Mouse (Mus musculus) limb, embryonic 11.5 days (tissue): ENCODE measurements at regions not wholly inside any gene's neighbourhood (a gene's known extent, or its start where the extent isn't known, plus 50 kb on each side); places are given as distances from the start of the nearest gene placed in this dataset.
A peak's percentile ranks its signal among the peaks of the same experiment; 100 is the strongest.

ENCODE experiments used
- ATAC-seq: fragments of 200-750 bp; cut with Nextera tagmentation; 2 replicates; pipeline ENCODE4 v1.8.0; 2017; ENCODE audit warnings: low read depth; ENCODE audit not compliant: insufficient number of reproducible peaks, low FRiP score, low TSS enrichment
- DNase-seq: peaks from one replicate; pipeline ENCODE4 v3.0.0-alpha.2; 2015; ENCODE audit warnings: low spot score
- H3K27ac ChIP-seq: fragments of 300-500 bp; sonication (generic); replicated peaks from 2 replicates; pipeline ENCODE4 v1.5.1; 2014; ENCODE audit warnings: low read depth, mild to moderate bottlenecking, low read length
- H3K27me3 ChIP-seq: fragments of 300-500 bp; sonication (generic); 2 replicates; pipeline ENCODE4 v1.6.1; 2014; ENCODE audit warnings: mild to moderate bottlenecking, low read length, mixed read lengths; ENCODE audit not compliant: control insufficient read depth, insufficient read depth
- H3K36me3 ChIP-seq: fragments of 300-500 bp; sonication (generic); 2 replicates; pipeline ENCODE4 v1.6.1; 2014; ENCODE audit warnings: mild to moderate bottlenecking, low read length, moderate library complexity, mixed read lengths; ENCODE audit not compliant: control insufficient read depth, insufficient read depth
- H3K4me1 ChIP-seq: fragments of 300-500 bp; sonication (generic); 2 replicates; pipeline ENCODE4 v1.6.1; 2014; ENCODE audit warnings: low read length, mixed read lengths; ENCODE audit not compliant: control insufficient read depth, insufficient read depth
- H3K4me2 ChIP-seq: fragments of 300-500 bp; sonication (generic); 2 replicates; pipeline ENCODE4 v1.6.1; 2014; ENCODE audit warnings: low read depth, mild to moderate bottlenecking, moderate library complexity; ENCODE audit not compliant: severe bottlenecking
- H3K4me3 ChIP-seq: fragments of 300-500 bp; sonication (generic); 2 replicates; pipeline ENCODE4 v1.5.1; 2014; ENCODE audit warnings: low read depth, low read length
- H3K9ac ChIP-seq: fragments of 300-500 bp; sonication (generic); 2 replicates; pipeline ENCODE4 v1.6.1; 2014; ENCODE audit warnings: mild to moderate bottlenecking, low read length
- H3K9me3 ChIP-seq: fragments of 300-500 bp; sonication (generic); 2 replicates; pipeline ENCODE4 v1.6.1; 2016; ENCODE audit warnings: low read length; ENCODE audit not compliant: control insufficient read depth
- WGBS: fragments of 180-500 bp; shearing (Covaris S2); extraction: QIAGEN DNeasy Blood & Tissue Kit; methylation state at CpG from one replicate; pipeline ENCODE4 v1.1.7; 2014; 5-methylcytosine and 5-hydroxymethylcytosine counted together

GRCm38 (mm10) chr5:43034421-43034820 is 198.5 kb upstream of the Cpeb2 start:
- Histone ChIP-seq H3K27ac (no peak overlapping the region), H3K4me1 (no peaks in the 10 kb centered on the region), H3K4me3 (no peak overlapping the region), H3K9ac (no peak overlapping the region), H3K36me3 (no peaks in the 10 kb centered on the region), H3K27me3 (no peaks in the 10 kb centered on the region), H3K9me3 (no peaks in the 10 kb centered on the region), H3K4me2 (no peak overlapping the region)
- no peak for ATAC-seq
- WGBS = 83% methylated on average over 1 of the region's 1 CpGs
- no peak for DNase-seq

- Histone ChIP-seq H3K4me3 (no peak overlapping the region), H3K9ac (no peak overlapping the region), H3K4me1 (no peaks in the 10 kb centered on the region), H3K27ac (no peak overlapping the region), H3K27me3 (no peaks in the 10 kb centered on the region), H3K4me2 (no peak overlapping the region), H3K36me3 (no peaks in the 10 kb centered on the region), H3K9me3 (no peaks in the 10 kb centered on the region)
- no peak for ATAC-seq
- WGBS = 49% methylated on average over 3 of the region's 3 CpGs
- no peak for DNase-seq
Measured at GRCm38 (mm10) chr5:43037592-43037991, 195.4 kb upstream of the Cpeb2 start.

- H3K4me1 ChIP-seq = no peaks in the 10 kb centered on the region
- 92% methylated on average over 3 of the region's 3 CpGs for WGBS
- ATAC-seq = no peak
Measured at GRCm38 (mm10) chr5:43039525-43039924, 193.4 kb upstream of the Cpeb2 start.

GRCm38 (mm10) chr5:43042585-43042984 is 190.4 kb upstream of the Cpeb2 start:
- ATAC-seq = no peak
- no peaks in the 10 kb centered on the region for H3K36me3 ChIP-seq
- H3K4me1 ChIP-seq = no peaks in the 10 kb centered on the region
- DNase-seq = no peak
- H3K9ac ChIP-seq = no peak overlapping the region
- no peak overlapping the region for H3K27ac ChIP-seq
- no peak overlapping the region for H3K4me2 ChIP-seq
- no peaks in the 10 kb centered on the region for H3K9me3 ChIP-seq
- 85% methylated on average over 3 of the region's 3 CpGs for WGBS
- H3K4me3 ChIP-seq = no peak overlapping the region
- H3K27me3 ChIP-seq = no peaks in the 10 kb centered on the region

More at GRCm38 (mm10) chr5:43039525-43039924, 193.4 kb upstream of the Cpeb2 start:
- DNase-seq = no peak
- no peak overlapping the region for H3K4me3 ChIP-seq
- no peaks in the 10 kb centered on the region for H3K27me3 ChIP-seq
- H3K4me2 ChIP-seq = no peak overlapping the region
- H3K9ac ChIP-seq = no peak overlapping the region
- no peak overlapping the region for H3K27ac ChIP-seq
- no peaks in the 10 kb centered on the region for H3K9me3 ChIP-seq
- H3K36me3 ChIP-seq = no peaks in the 10 kb centered on the region

GRCm38 (mm10) chr5:43045860-43046259 is 187.1 kb upstream of the Cpeb2 start:
- DNase-seq = no peak
- no peak for ATAC-seq

GRCm38 (mm10) chr5:43047316-43047715 is 185.7 kb upstream of the Cpeb2 start:
- Histone ChIP-seq H3K4me1 (no peaks in the 10 kb centered on the region), H3K36me3 (no peaks in the 10 kb centered on the region), H3K4me3 (no peak overlapping the region), H3K4me2 (no peak overlapping the region), H3K9ac (no peak overlapping the region), H3K27ac (no peak overlapping the region), H3K27me3 (no peaks in the 10 kb centered on the region), H3K9me3 (no peaks in the 10 kb centered on the region)
- DNase-seq = no peak
- ATAC-seq = no peak
- 88% methylated on average over 2 of the region's 2 CpGs for WGBS

More at GRCm38 (mm10) chr5:43045860-43046259, 187.1 kb upstream of the Cpeb2 start:
- Histone ChIP-seq H3K4me1 (no peaks in the 10 kb centered on the region), H3K9ac (no peak overlapping the region), H3K27ac (no peak overlapping the region), H3K4me3 (no peak overlapping the region), H3K36me3 (no peaks in the 10 kb centered on the region), H3K4me2 (no peak overlapping the region), H3K9me3 (no peaks in the 10 kb centered on the region), H3K27me3 (no peaks in the 10 kb centered on the region)
- WGBS = 88% methylated on average over 3 of the region's 3 CpGs

GRCm38 (mm10) chr5:43048196-43049050 is 184.5 kb upstream of the Cpeb2 start:
- no peak for ATAC-seq
- DNase-seq = no peak
- no peak overlapping the region for H3K27ac ChIP-seq
- H3K9me3 ChIP-seq = no peaks in the 10 kb centered on the region
- H3K4me2 ChIP-seq = no peak overlapping the region
- no peaks in the 10 kb centered on the region for H3K27me3 ChIP-seq
- H3K9ac ChIP-seq = no peak overlapping the region
- no peaks in the 10 kb centered on the region for H3K36me3 ChIP-seq
- no peak overlapping the region for H3K4me3 ChIP-seq
- H3K4me1 ChIP-seq = no peaks in the 10 kb centered on the region
- 84% methylated on average over 8 of the region's 8 CpGs for WGBS

GRCm38 (mm10) chr5:43049381-43050301 is 183.3 kb upstream of the Cpeb2 start:
- no peak overlapping the region for H3K27ac ChIP-seq
- no peak overlapping the region for H3K4me3 ChIP-seq
- no peaks in the 10 kb centered on the region for H3K36me3 ChIP-seq
- H3K4me1 ChIP-seq = no peaks in the 10 kb centered on the region
- H3K4me2 ChIP-seq = no peak overlapping the region
- no peak overlapping the region for H3K9ac ChIP-seq
- H3K9me3 ChIP-seq = no peaks in the 10 kb centered on the region
- DNase-seq = peak; percentile 35
- peak; percentile 57 for ATAC-seq
- no peaks in the 10 kb centered on the region for H3K27me3 ChIP-seq
- WGBS = 24% methylated on average over 4 of the region's 4 CpGs
